Mouse (Mus musculus) cerebellum, adult 2 months (tissue): ENCODE measurements around the gene Npvf.

Source experiments
- CTCF ChIP-seq: fragments of 200-500 bp; IDR thresholded peaks from 2 replicates; pipeline ENCODE4 v1.5.1; 2011; ENCODE audit warnings: low read depth, mild to moderate bottlenecking, control low read depth, low read length, moderate library complexity, borderline replicate concordance; ENCODE audit not compliant: insufficient read depth
- POLR2A ChIP-seq: fragments of 200-500 bp; IDR thresholded peaks from 2 replicates; pipeline ENCODE4 v1.6.1; 2011; ENCODE audit warnings: low read length, control low read depth, borderline replicate concordance; ENCODE audit not compliant: insufficient read depth

- no peak for TF ChIP-seq CTCF
- no peak for TF ChIP-seq POLR2A
Observed at GRCm38 (mm10) chr6:50689121-50689815, 35.0 kb upstream of the Npvf start.
